Mouse (Mus musculus) embryonic facial prominence, embryonic 12.5 days (tissue): Measurements from ENCODE around the gene Frrs1l. TPM values are rescaled to one million over a fixed set of nuclear protein-coding genes. Genes with fewer than 3 reads are reported as not detected.

Source experiments
- ATAC-seq: fragments of 200-750 bp; cut with Nextera tagmentation; 2 replicates; pipeline ENCODE4 v1.8.0; 2017; ENCODE audit not compliant: insufficient number of reproducible peaks, insufficient read depth, low FRiP score, low TSS enrichment
- H3K27ac ChIP-seq: fragments of 300-500 bp; sonication (generic); 2 replicates; pipeline ENCODE4 v1.5.1; 2016; ENCODE audit warnings: mild to moderate bottlenecking
- H3K27me3 ChIP-seq: fragments of 300-500 bp; sonication (generic); 2 replicates; pipeline ENCODE4 v1.6.1; 2016; ENCODE audit warnings: mild to moderate bottlenecking, moderate library complexity
- H3K36me3 ChIP-seq: fragments of 300-500 bp; sonication (generic); 2 replicates; pipeline ENCODE4 v1.6.1; 2016; ENCODE audit warnings: mild to moderate bottlenecking
- H3K4me1 ChIP-seq: fragments of 300-500 bp; sonication (generic); 2 replicates; pipeline ENCODE4 v1.6.1; 2016
- H3K4me2 ChIP-seq: fragments of 300-500 bp; sonication (generic); replicated peaks from 2 replicates; pipeline ENCODE4 v1.6.1; 2016; ENCODE audit warnings: mild to moderate bottlenecking, moderate library complexity
- H3K4me3 ChIP-seq: fragments of 300-500 bp; sonication (generic); 2 replicates; pipeline ENCODE4 v1.5.1; 2016; ENCODE audit warnings: mild to moderate bottlenecking
- H3K9ac ChIP-seq: fragments of 300-500 bp; sonication (generic); 2 replicates; pipeline ENCODE4 v1.6.1; 2016; ENCODE audit warnings: mild to moderate bottlenecking, moderate library complexity
- H3K9me3 ChIP-seq: fragments of 300-500 bp; sonication (generic); 2 replicates; pipeline ENCODE4 v1.6.1; 2016; ENCODE audit warnings: mild to moderate bottlenecking, moderate library complexity
- WGBS: fragments of 180-500 bp; shearing (Covaris S2); methylation state at CpG from one replicate; pipeline ENCODE4 v1.1.7; 2016; 5-methylcytosine and 5-hydroxymethylcytosine counted together
- polyA plus RNA-seq: library from polyadenylated mRNA; unstranded; fragments of >200 nt; fragmentation: Nextera tagmentation; extraction: Ambion mirVana; gene quantifications from 2 replicates; pipeline ENCODE4 v1.2.1, GENCODE M21; 2016

The Frrs1l gene
- polyA plus RNA-seq, 1 experiment from 2014 or later = 4.6 TPM

DNA sequence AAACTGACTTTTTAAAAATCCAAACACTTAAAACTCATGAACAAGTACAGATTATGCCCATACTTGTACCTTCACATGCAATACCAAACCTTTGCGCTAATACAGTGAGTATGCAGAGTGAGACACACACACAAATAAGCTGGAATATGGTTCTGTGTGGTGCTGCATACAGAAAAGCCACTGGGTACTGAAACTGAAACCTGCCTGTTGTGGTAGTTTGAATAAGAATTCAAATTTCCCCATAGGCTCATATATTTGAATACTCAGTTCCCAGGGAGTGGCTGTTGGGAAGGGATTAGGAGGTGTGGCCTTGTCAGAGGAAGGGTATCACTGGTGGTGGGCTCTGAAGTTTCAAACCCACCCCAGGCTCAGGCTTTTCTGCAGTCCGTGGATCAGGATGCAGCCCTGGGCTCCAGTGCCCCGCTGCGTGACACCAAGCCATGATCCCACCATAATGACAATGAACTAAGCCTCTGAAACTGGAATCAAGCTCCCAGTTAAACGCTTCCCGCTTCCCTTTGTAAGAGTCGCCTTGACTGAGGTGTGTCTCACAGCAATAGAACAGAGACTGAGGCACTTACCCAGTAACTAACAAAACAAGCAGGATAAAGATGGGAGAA, 77.7 kb downstream of the Frrs1l start:
- H3K36me3 ChIP-seq = peaks cover 56% of the 10 kb centered on the region
- H3K4me1 ChIP-seq = peaks cover 8% of the 10 kb centered on the region
- no peak overlapping the region for H3K4me3 ChIP-seq
- no peak overlapping the region for H3K9ac ChIP-seq
- H3K9me3 ChIP-seq = no peaks in the 10 kb centered on the region
- H3K27ac ChIP-seq = no peak overlapping the region
- H3K27me3 ChIP-seq = no peaks in the 10 kb centered on the region
- no peak overlapping the region for H3K4me2 ChIP-seq
- no peak for ATAC-seq
- WGBS = 88% methylated on average over 7 of the region's 7 CpGs

- Histone ChIP-seq H3K4me2 (no peak overlapping the region), H3K4me3 (no peak overlapping the region), H3K27me3 (no peaks in the 10 kb centered on the region), H3K27ac (no peak overlapping the region), H3K4me1 (peaks cover 8% of the 10 kb centered on the region), H3K9ac (no peak overlapping the region), H3K36me3 (peaks cover 58% of the 10 kb centered on the region), H3K9me3 (no peaks in the 10 kb centered on the region)
- no peak for ATAC-seq
- WGBS = 43% methylated on average over 3 of the region's 3 CpGs
Observed at GRCm38 (mm10) chr4:56909568-56909967, 80.6 kb downstream of the Frrs1l start.

DNA sequence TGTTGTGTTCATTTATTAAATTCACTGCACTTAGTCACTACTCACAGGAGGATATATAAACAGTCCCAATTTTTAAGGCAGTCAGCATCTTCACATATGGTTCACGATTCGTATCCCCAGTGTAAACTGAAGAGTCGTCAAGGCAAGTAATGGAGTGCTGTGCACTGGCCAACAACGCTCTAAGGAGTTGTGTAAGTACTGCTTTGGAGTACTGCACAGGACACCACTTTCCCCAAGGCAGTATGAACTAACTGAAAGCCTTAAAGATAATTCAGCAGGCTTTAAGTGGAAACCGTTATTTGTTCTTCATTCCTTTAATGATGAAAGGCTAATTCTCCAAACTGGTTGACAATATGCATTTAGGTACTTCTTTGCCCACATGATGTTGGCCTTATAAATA, 82.5 kb downstream of the Frrs1l start:
- no peak for ATAC-seq
- H3K36me3 ChIP-seq = peaks cover 63% of the 10 kb centered on the region

More for the DNA sequence above, 82.5 kb downstream of the Frrs1l start:
- H3K9ac ChIP-seq = no peak overlapping the region
- H3K4me2 ChIP-seq = no peak overlapping the region
- WGBS = 90% methylated on average over 5 of the region's 5 CpGs
- no peaks in the 10 kb centered on the region for H3K4me1 ChIP-seq
- no peaks in the 10 kb centered on the region for H3K9me3 ChIP-seq
- H3K27ac ChIP-seq = no peak overlapping the region
- H3K4me3 ChIP-seq = no peak overlapping the region
- no peaks in the 10 kb centered on the region for H3K27me3 ChIP-seq

Other genes with a start within 250 kb of the Frrs1l start
- not detected in 2 replicates for gene Actl7b, start 248.9 kb downstream of the Frrs1l start, polyA plus RNA-seq
- gene Actl7a, start 247.0 kb downstream of the Frrs1l start, polyA plus RNA-seq = not detected in 2 replicates
- 85.0 and 85.2 TPM in 2 replicates for gene Elp1, start 188.1 kb downstream of the Frrs1l start, polyA plus RNA-seq
- gene Fam206a, start 188.0 kb downstream of the Frrs1l start, polyA plus RNA-seq = 21.9 and 23.9 TPM in 2 replicates
- 29.4 and 30.9 TPM in 2 replicates for gene Ctnnal1, start 125.2 kb downstream of the Frrs1l start, polyA plus RNA-seq
- gene Tmem245, start 43.0 kb downstream of the Frrs1l start, polyA plus RNA-seq = 13.2 and 13.5 TPM in 2 replicates
- 2.8 and 3.0 TPM in 2 replicates for gene Epb41l4b, start 153.0 kb upstream of the Frrs1l start, polyA plus RNA-seq